Mouse (Mus musculus) kidney, embryonic 15.5 days (tissue): Measurements from ENCODE around the gene Celf5. TPM values are rescaled to one million over a fixed set of nuclear protein-coding genes. Genes with fewer than 3 reads are reported as not detected.
A peak's percentile ranks its signal among the peaks of the same experiment; 100 is the strongest.

Experiments used
- ATAC-seq: fragments of 200-750 bp; cut with Nextera tagmentation; replicated peaks from 2 replicates; pipeline ENCODE4 v1.8.0; 2017; ENCODE audit warnings: moderate TSS enrichment; ENCODE audit not compliant: low FRiP score
- H3K27ac ChIP-seq: fragments of 300-500 bp; sonication (generic); 2 replicates; pipeline ENCODE4 v1.5.1; 2015; ENCODE audit warnings: mild to moderate bottlenecking, inconsistent platforms
- H3K27me3 ChIP-seq: fragments of 300-500 bp; sonication (generic); 2 replicates; pipeline ENCODE4 v1.6.1; 2015; ENCODE audit warnings: inconsistent platforms
- H3K36me3 ChIP-seq: fragments of 300-500 bp; sonication (generic); 2 replicates; pipeline ENCODE4 v1.6.1; 2015; ENCODE audit warnings: inconsistent platforms
- H3K4me1 ChIP-seq: fragments of 300-500 bp; sonication (generic); 2 replicates; pipeline ENCODE4 v1.6.1; 2015; ENCODE audit warnings: inconsistent platforms
- H3K4me2 ChIP-seq: fragments of 300-500 bp; sonication (generic); 2 replicates; pipeline ENCODE4 v1.6.1; 2015; ENCODE audit warnings: moderate library complexity, mild to moderate bottlenecking, inconsistent platforms
- H3K4me3 ChIP-seq: fragments of 300-500 bp; sonication (generic); replicated peaks from 2 replicates; pipeline ENCODE4 v1.5.1; 2015; ENCODE audit warnings: mild to moderate bottlenecking, inconsistent platforms
- H3K9ac ChIP-seq: fragments of 300-500 bp; sonication (generic); 2 replicates; pipeline ENCODE4 v1.6.1; 2015; ENCODE audit warnings: mild to moderate bottlenecking, inconsistent platforms
- H3K9me3 ChIP-seq: fragments of 300-500 bp; sonication (generic); replicated peaks from 2 replicates; pipeline ENCODE4 v1.6.1; 2016; ENCODE audit warnings: inconsistent platforms
- WGBS: fragments of 180-500 bp; shearing (Covaris S2); methylation state at CpG from one replicate; pipeline ENCODE4 v1.1.7; 2015; ENCODE audit warnings: mixed read lengths; 5-methylcytosine and 5-hydroxymethylcytosine counted together
- polyA plus RNA-seq: library from polyadenylated mRNA; unstranded; fragments of >200 nt; fragmentation: Nextera tagmentation; extraction: Ambion mirVana; gene quantifications from 2 replicates; pipeline ENCODE4 v1.2.1, GENCODE M21; 2015

Celf5 gene
- polyA plus RNA-seq, 1 experiment from 2014 or later: 0.82 TPM

DNA sequence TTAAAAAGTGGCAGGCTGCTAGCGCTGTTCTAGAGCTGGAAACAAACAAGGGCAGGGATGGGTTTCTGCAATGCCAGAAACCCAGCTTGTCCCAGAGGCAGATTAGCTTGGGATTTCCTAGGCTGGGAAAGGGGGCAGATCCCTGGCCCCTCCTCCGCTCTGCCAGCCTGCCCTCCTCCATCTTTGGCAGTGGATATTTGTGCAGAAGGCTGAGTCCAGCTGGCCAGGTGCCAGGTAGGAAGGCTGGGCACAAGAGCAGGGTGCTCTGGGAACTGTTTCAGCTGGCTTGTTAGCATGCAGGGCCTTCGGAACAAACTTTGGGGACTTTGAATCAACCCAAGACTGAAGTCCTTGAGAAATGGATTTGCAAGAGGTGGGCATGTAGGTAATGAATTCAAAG is 47.1 kb downstream of the Celf5 start:
- H3K36me3 ChIP-seq: no peaks in the 10 kb centered on the region
- no peak overlapping the region for H3K9ac ChIP-seq
- no peak overlapping the region for H3K27ac ChIP-seq
- ATAC-seq: no peak
- H3K9me3 ChIP-seq: no peaks in the 10 kb centered on the region
- WGBS: 77% methylated on average over 3 of the region's 3 CpGs
- H3K4me1 ChIP-seq: peaks cover 34% of the 10 kb centered on the region
- no peaks in the 10 kb centered on the region; the same call in 1 of the 2 replicates for H3K27me3 ChIP-seq
- no peak overlapping the region for H3K4me2 ChIP-seq
- no peak overlapping the region for H3K4me3 ChIP-seq

DNA sequence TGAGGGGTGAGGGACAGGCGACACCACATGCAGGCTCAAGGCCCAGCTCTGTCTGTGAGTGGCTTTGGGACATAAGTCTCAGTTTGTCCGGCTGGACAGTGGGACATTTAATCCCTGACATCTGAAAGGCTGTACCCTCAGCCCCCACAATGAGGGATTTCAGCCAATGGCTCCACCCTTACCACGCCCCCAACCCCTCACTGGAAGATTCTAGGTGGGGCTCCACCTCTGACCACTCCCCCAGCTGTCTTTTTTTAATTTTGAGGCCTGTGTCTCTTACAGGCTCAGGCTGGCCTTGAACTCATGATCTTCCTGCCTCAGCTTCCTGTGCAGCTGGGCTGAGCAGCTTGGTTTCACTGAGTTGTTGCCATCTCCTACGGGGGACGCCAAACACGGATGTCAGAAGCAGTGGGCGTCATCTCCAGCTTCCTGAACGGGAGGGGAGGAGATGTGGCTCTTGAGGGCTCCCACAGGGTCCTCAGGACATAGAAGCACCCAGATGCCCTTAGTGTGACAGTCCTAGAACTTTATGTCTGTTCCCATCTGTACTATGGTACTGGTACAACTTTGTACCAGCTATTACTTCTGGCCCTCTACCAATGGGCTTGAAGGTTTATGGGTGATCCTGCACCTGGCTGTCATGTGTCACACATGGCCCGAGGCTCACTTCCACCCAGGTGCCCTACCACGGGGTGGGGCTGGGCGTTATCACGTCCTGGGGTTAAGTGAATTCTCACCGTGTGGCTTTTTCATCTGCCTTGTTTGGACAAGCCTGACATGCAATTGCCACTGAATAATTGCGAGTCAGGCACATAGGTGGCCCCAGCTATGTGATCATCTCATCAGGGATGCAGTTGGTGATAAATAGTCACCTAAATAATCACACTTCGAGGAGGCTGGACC is 47.9 kb downstream of the Celf5 start:
- WGBS: 58% methylated on average over 15 of the region's 15 CpGs
- Histone ChIP-seq H3K4me1 (peaks cover 37% of the 10 kb centered on the region), H3K27ac (no peak overlapping the region), H3K9ac (no peak overlapping the region), H3K4me3 (no peak overlapping the region), H3K4me2 (no peak overlapping the region), H3K9me3 (no peaks in the 10 kb centered on the region), H3K27me3 (no peaks in the 10 kb centered on the region), H3K36me3 (no peaks in the 10 kb centered on the region)
- ATAC-seq: no peak

DNA sequence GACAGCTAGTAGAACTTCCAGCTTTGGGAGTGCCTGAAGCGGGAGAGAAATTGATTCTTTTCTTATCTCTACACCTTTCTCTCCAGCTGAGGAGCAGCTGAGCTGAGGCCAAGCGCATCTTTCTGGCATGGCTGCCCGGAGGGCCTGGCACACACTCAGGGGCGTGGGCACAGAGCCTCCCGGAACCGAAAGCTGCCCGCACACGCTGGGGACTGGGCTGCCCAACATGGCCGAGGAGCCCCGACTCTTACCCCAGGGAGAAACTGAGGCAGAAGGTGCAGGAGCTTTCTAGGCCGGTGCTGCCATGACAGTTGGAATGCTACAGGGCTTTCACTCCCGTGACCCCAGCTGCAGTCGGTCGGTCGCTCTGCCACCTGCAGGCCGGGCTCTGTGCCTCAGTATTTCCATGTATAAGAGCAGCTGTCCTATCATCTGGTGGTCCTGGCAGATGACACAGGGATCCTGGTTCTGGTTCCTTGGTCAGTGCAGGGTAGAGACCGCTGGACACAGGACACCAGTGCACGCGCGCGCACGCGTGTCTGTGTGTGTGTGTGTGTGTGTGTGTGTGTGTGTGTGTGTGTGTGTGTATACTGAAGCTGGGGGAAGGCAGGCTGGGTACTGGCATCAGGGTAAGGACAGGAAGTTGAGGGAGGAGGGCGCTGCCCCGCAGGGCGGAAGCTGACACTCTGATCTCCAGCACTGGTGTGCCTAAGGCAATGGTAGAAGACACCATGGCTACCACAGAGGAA is 48.8 kb downstream of the Celf5 start:
- no peak for ATAC-seq
- 72% methylated on average over 26 of the region's 26 CpGs for WGBS
- H3K4me3 ChIP-seq: no peak overlapping the region
- H3K9me3 ChIP-seq: no peaks in the 10 kb centered on the region
- H3K4me2 ChIP-seq: peak overlapping the region; percentile 61
- H3K27me3 ChIP-seq: no peaks in the 10 kb centered on the region
- no peak overlapping the region for H3K27ac ChIP-seq
- H3K4me1 ChIP-seq: peaks cover 44% of the 10 kb centered on the region
- H3K36me3 ChIP-seq: no peaks in the 10 kb centered on the region
- no peak overlapping the region for H3K9ac ChIP-seq

DNA sequence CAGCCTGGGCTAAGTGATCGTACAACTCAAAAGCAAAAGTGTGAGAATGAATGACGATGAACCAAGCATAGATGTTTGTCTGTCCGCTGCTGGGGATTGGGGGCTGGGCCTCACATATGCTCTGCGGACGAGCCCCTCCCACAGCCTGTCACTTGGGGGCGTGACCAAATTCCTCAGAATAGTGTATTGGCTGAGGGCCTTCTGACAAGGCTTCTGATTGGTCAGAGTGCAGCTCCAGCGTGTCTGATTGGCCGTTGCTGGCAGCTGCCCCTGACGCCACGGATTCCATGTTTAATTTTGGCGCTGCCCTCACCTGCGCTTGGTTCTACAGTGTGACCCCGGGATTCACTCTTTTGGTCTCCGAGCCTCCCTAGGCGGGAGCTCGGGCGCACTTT is 49.6 kb downstream of the Celf5 start:
- peak overlapping the region; percentile 36 for H3K4me3 ChIP-seq
- no peaks in the 10 kb centered on the region for H3K9me3 ChIP-seq
- no peaks in the 10 kb centered on the region for H3K36me3 ChIP-seq
- H3K27me3 ChIP-seq: no peaks in the 10 kb centered on the region
- ATAC-seq: peak; percentile 82
- peaks cover 44% of the 10 kb centered on the region for H3K4me1 ChIP-seq
- H3K4me2 ChIP-seq: peak overlapping the region; percentile 61
- 0 out of 2 replicates have a peak overlapping the region, but pooled peaks have one; percentile 24 for H3K9ac ChIP-seq
- 0 out of 2 replicates have a peak overlapping the region, but pooled peaks have one; percentile 58 for H3K27ac ChIP-seq
- 4% methylated on average over 17 of the region's 17 CpGs for WGBS

DNA sequence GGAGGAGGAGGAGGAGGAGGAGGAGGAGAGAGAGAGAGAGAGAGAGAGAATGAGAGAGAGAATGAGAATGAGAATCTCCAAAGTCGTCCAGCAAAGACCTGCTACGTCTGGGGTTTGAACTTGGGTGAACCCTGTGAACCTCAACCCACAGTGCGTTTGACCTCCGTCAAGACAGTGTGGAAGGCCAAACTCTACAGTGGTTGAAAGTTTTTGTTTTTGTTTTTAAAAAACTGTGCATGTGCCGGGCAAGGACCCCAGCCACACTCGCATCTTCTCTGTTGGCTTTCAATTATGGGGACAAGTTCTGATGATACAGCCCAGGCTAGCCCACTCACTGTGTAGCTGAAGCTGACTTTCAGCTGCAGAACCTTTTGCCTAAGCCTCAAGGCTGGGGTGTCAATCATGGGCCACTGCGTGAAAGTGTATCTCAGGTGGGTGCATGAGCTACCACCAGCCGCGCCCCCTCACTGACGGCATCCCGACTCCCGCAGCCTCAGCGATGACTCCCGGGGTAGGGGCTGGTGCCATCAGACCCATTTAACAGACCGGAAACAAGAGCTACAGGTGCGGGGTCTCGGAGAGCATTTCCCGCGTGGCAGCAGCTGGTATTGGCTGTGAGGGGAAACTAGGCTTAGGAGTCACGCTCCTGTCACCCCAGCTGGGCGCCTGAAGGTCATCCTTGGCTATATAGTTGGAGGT is 50.2 kb downstream of the Celf5 start:
- H3K4me2 ChIP-seq: peak overlapping the region; percentile 61
- no peak for ATAC-seq
- no peaks in the 10 kb centered on the region for H3K27me3 ChIP-seq
- H3K4me3 ChIP-seq: peak overlapping the region; percentile 36
- H3K27ac ChIP-seq: peak overlapping the region; percentile 58; the same call in 1 of the 2 replicates
- no peaks in the 10 kb centered on the region for H3K9me3 ChIP-seq
- no peaks in the 10 kb centered on the region for H3K36me3 ChIP-seq
- H3K4me1 ChIP-seq: peaks cover 47% of the 10 kb centered on the region
- 58% methylated on average over 21 of the region's 21 CpGs for WGBS
- H3K9ac ChIP-seq: no peak overlapping the region

DNA sequence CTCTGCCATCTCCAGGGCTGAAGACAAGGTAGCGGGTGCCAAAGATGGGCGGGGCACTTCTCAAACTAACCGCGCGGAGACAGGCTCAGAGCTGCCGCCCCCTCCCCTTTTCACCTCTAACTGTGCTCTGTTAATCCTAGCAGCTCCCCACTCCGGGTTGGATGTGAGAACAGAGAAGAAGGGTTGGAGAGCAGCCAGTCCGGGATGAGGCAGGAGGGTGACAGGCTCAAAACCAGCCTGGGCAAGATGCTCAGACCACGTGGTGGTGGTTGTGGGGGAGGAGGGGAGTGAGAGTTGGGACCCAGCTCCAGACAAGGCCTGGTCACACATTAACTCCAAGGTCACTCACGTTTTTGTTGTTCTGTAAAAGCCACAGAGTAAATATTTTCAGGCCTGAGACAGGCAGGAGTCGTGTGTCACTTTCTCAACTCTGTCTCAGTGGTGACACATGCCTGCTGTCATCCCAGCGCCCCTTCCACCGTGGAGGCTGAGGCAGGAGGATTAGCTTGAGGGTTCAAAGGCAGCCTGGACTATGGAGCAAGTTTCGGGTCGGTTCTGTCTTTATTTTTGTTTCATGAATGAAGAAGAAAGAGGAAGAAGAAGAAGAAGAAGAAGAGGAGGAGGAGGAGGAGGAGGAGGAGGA is 50.9 kb downstream of the Celf5 start:
- 0 out of 2 replicates have a peak overlapping the region, but pooled peaks have one; percentile 78 for H3K9ac ChIP-seq
- peak overlapping the region; percentile 97 for H3K27ac ChIP-seq

DNA sequence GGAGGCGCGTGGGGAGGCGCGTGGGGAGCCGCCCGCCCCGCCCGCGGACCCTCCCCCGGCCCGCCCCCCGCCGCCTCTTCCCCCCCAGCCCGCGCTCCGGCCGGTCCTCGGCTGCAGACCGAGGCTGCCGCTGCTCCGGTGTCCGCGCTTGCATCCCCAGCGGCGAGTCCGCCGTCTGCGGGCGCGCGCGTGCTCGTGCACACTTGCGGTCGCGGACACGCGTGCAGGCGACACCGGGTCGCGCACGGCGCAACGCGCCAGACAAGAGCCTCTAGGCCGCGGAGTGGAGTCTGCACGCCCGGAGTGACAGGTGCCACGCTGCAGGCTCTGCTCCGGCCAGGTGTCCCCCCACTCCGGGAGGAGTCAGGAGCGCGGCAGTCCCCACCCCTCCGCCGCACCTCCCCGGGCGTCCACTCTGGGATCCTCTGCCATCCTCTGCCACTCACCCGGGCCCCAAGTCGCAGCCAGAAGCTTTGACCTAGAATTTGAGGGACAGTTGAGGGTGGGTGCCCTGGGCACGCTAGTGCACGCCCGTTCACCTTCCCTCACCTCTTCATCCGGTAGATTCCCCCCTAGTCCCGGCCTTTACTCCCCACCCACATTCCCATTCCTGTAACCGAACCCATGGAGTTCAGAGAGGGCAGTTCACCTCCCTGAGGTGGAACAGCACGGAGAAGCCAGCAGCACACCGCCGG is 51.5 kb downstream of the Celf5 start:
- ATAC-seq: no peak
- H3K4me1 ChIP-seq: peaks cover 59% of the 10 kb centered on the region
- no peaks in the 10 kb centered on the region for H3K9me3 ChIP-seq
- peak overlapping the region; percentile 78 for H3K9ac ChIP-seq
- peak overlapping the region; percentile 97 for H3K4me2 ChIP-seq
- 1% methylated on average over 46 of the region's 70 CpGs for WGBS
- H3K27me3 ChIP-seq: no peaks in the 10 kb centered on the region
- peak overlapping the region; percentile 97 for H3K27ac ChIP-seq
- H3K4me3 ChIP-seq: peak overlapping the region; percentile 84
- H3K36me3 ChIP-seq: no peaks in the 10 kb centered on the region

More for the DNA sequence above, 50.9 kb downstream of the Celf5 start:
- H3K4me1 ChIP-seq: peaks cover 53% of the 10 kb centered on the region
- ATAC-seq: no peak
- H3K36me3 ChIP-seq: no peaks in the 10 kb centered on the region
- no peaks in the 10 kb centered on the region for H3K9me3 ChIP-seq
- H3K4me2 ChIP-seq: peak overlapping the region; percentile 97
- peak overlapping the region; percentile 84 for H3K4me3 ChIP-seq
- H3K27me3 ChIP-seq: no peaks in the 10 kb centered on the region
- WGBS: 20% methylated on average over 15 of the region's 15 CpGs

DNA sequence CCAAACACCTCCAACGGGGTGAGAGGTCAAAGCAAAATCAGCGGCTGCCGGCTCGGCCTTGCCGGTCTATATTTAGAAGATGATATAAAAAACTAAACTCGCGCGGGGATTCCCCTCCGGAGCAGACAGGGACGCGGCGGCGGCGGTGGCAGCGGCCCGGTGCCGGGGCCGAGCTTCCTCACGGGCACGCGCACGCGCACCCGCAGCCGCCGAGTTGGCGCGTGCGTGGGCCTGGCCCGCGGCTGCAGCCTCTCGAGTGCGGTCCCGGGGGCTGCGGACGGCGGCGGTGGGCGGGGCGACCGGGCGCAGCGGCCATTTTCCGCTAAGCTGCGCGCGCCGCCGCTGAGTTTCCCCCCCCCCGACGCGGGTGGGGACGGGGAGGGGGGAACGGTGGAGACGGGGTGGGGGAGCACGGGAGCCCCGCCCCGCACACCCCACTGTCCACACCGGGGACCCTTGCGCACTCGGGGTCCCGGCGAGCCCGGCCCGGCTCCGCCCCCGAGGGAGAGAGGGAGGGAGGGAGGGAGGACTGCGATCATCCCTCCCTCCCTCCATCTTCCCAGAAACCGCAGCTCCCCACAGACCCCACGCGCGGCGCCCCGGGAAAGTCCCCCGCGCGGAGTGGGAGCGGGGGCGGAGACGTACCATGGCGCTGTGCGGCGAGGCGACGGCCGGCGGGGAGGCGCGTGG is 52.2 kb downstream of the Celf5 start:
- Histone ChIP-seq H3K4me3 (peak overlapping the region; percentile 84), H3K27me3 (no peaks in the 10 kb centered on the region), H3K9ac (peak overlapping the region; percentile 78), H3K4me2 (peak overlapping the region; percentile 97), H3K36me3 (no peaks in the 10 kb centered on the region), H3K9me3 (no peaks in the 10 kb centered on the region), H3K27ac (peak overlapping the region; percentile 97), H3K4me1 (peaks cover 66% of the 10 kb centered on the region)
- under 1% methylated on average over 64 of the region's 89 CpGs for WGBS
- ATAC-seq: 0 out of 2 replicates have a peak, but pooled peaks have one; percentile 2

DNA sequence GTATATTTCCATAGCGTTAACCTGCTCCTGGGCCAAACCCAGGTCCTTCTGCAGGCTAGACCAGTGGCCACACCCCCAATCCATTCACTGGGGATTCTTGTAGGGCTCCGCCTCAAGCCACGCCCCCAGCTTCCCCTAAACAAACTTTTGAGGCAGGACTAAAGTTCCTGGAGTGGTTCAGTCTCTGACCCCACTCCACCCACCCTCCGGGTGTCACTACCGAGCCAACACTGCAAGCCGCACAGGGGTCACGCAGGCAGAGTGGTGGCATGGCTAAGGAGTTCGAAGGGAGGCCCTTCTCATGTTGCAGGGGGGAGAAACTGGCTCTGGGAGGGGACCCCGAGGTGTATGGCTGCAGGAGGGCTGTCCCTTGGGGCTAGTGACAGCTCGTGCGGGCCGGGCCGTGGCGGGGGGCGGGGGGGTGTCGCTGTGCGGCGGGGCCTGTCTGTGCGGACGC is 52.9 kb downstream of the Celf5 start:
- peak overlapping the region; percentile 97 for H3K27ac ChIP-seq
- 1% methylated on average over 20 of the region's 20 CpGs for WGBS
- peaks cover 72% of the 10 kb centered on the region for H3K4me1 ChIP-seq
- H3K36me3 ChIP-seq: no peaks in the 10 kb centered on the region
- peak overlapping the region; percentile 78 for H3K9ac ChIP-seq
- H3K27me3 ChIP-seq: no peaks in the 10 kb centered on the region
- peak overlapping the region; percentile 97 for H3K4me2 ChIP-seq
- H3K4me3 ChIP-seq: peak overlapping the region; percentile 84
- no peaks in the 10 kb centered on the region for H3K9me3 ChIP-seq
- peak; percentile 17 for ATAC-seq

DNA sequence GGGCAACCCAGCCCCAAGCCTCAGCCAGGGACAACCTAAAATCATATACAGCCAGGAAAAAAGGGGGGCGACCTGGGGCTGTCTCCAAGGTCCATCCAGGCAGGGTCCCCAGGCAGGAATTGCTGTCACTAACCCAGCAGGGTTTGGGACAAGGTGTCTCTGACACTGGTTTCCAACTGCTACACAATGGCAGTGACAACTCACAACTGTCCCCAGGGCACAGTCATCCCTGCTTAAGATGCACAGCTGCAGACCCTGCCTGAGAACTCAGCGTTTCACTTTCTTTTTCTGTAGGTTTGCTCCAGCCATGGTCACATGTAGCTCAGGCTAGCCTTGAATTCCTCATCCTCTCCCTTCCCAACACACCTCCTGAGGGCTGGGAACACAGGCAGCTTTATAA is 53.4 kb downstream of the Celf5 start:
- Histone ChIP-seq H3K9me3 (no peaks in the 10 kb centered on the region), H3K27me3 (no peaks in the 10 kb centered on the region), H3K36me3 (no peaks in the 10 kb centered on the region), H3K4me2 (peak overlapping the region; percentile 97), H3K4me3 (peak overlapping the region; percentile 84), H3K27ac (peak overlapping the region; percentile 97), H3K4me1 (peaks cover 75% of the 10 kb centered on the region), H3K9ac (no peak overlapping the region; the same call in 1 of the 2 replicates)
- 31% methylated on average over 2 of the region's 2 CpGs for WGBS
- no peak for ATAC-seq
